Mouse (Mus musculus): ENCODE results near the gene Slc7a11. TPM values are rescaled to one million over a fixed set of nuclear protein-coding genes. Genes with fewer than 3 reads are reported as not detected.

Gene Slc7a11
- polyA plus RNA-seq, 1 experiment: 0.60 TPM

- Histone ChIP-seq H3K4me3 (ENCODE audit: insufficient read depth, low read length) (no peak overlapping the region), H3K4me1 (ENCODE audit: control insufficient read depth, insufficient read depth, low read length) (no peaks in the 10 kb centered on the region; the same call in 1 of the 2 replicates), H3K27ac (ENCODE audit: insufficient read depth, low read depth, low read length) (no peak overlapping the region)
- TF ChIP-seq POLR2A (IDR thresholded peaks at IDR 0.05; ENCODE audit: borderline replicate concordance, low read depth, low read length): no peak
These were observed 119.5 kb downstream of the Slc7a11 start for GRCm38 (mm10) chr3:50323881-50324280.

DNA sequence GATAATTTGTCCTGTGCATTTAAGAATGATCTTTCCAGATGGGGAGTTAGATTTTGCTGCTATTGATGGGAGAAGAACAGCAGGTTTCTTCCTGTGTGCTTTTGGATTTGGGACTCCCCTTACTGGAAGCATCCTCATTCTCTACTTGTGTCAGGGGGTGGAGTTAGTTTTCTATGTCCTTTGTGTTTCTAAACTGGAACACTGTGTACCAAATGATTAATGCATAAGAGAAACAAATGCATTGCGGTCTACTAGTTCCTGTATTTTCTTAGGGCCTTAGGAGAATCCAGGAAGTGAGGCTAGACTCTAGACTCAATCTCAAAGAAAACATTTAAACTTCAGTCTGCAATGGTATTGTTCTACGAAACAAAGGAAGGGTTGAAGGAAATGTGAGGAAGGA is 122.6 kb downstream of the Slc7a11 start:
- no peak overlapping the region for H3K4me3 ChIP-seq (ENCODE audit: insufficient read depth, low read length)
- H3K27ac ChIP-seq (ENCODE audit: insufficient read depth, low read depth, low read length): peak overlapping the region; percentile 54
- TF ChIP-seq POLR2A (IDR thresholded peaks at IDR 0.05; ENCODE audit: borderline replicate concordance, low read depth, low read length) (no peak), CTCF (IDR thresholded peaks at IDR 0.05; ENCODE audit: low read depth, low read length) (no peak)
- H3K4me1 ChIP-seq (ENCODE audit: control insufficient read depth, insufficient read depth, low read length): peaks cover 2% of the 10 kb centered on the region; the same call in 1 of the 2 replicates

GRCm38 (mm10) chr3:50318074-50318473 is 125.3 kb downstream of the Slc7a11 start:
- no peak for TF ChIP-seq CTCF (IDR thresholded peaks at IDR 0.05; ENCODE audit: low read depth, low read length)
- TF ChIP-seq POLR2A (IDR thresholded peaks at IDR 0.05; ENCODE audit: borderline replicate concordance, low read depth, low read length): no peak
- H3K4me1 ChIP-seq (ENCODE audit: control insufficient read depth, insufficient read depth, low read length): peaks cover 2% of the 10 kb centered on the region; the same call in 1 of the 2 replicates
- no peak overlapping the region for H3K4me3 ChIP-seq (ENCODE audit: insufficient read depth, low read length)
- no peak overlapping the region for H3K27ac ChIP-seq (ENCODE audit: insufficient read depth, low read depth, low read length)

DNA sequence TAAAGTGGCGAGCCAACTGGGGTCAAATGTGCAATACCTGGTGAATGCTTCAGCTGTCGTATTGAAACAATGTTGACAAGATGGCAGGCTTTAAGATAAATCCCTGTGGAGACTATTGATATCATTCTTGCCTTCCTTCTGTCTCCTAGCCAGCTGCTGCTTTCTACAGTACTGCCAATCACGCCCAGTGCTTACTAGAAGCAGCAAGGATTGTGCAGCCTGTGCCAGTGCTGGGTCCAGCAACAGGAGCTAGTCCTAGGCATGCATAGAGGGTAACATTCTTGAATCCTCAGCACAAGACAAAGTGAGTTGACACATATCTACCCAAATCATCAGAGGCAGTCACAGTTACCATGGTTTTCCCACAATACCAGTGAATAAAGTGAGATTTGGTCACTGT is 129.6 kb downstream of the Slc7a11 start:
- H3K27ac ChIP-seq (ENCODE audit: insufficient read depth, low read depth, low read length): no peak overlapping the region
- 0 out of 2 replicates have a peak, but pooled peaks cover 2% of the 10 kb centered on the region for H3K4me1 ChIP-seq (ENCODE audit: control insufficient read depth, insufficient read depth, low read length)
- TF ChIP-seq POLR2A (IDR thresholded peaks at IDR 0.05; ENCODE audit: borderline replicate concordance, low read depth, low read length): no peak
- no peak for TF ChIP-seq CTCF (IDR thresholded peaks at IDR 0.05; ENCODE audit: low read depth, low read length)
- no peak overlapping the region for H3K4me3 ChIP-seq (ENCODE audit: insufficient read depth, low read length)

DNA sequence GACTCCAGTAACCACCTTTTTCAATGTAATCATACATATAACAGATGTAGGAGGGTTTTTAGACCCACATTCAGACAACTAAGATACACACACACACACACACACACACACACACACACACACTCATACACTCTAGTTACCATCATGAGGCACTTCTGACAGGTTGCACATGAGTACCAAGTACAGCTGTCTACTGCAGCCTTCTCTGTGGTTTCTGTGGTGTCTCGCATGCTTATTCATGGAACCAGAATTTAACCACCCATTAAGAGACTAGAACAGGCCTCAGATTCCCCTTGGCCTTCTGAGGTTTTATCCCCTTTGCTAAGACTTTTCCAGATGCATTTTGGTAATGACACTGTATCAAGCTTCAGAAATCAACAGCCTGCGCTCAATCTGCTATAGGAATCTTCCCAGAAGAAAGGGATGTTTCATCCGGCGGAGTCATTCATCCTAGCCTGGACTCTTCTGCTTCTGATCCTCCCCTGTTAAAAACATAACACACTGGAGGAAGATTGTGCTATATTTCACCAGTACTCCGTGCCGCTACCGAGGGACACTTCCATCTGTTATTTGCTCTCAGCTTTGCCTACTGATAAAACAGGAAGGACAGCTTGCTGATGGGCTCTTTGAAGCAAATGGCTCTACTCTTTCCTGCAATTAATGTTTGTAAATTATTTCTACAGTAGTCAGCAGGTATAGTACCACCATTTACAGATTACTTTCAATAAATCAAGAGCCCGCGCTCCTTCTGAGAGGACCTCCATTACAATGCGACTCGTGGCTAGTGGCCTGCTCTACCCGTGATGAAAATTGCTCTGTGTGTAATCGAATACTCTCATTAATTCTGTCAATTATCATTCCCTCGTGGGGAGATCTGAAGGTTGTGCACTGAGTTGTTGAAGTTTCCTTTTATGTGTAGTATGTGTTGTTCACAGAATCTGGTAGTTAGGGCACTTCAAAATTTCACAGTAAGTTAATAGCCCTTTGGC is 135.8 kb downstream of the Slc7a11 start:
- no peak overlapping the region for H3K4me3 ChIP-seq (ENCODE audit: insufficient read depth, low read length)
- TF ChIP-seq POLR2A (IDR thresholded peaks at IDR 0.05; ENCODE audit: borderline replicate concordance, low read depth, low read length) (no peak), CTCF (IDR thresholded peaks at IDR 0.05; ENCODE audit: low read depth, low read length) (no peak)
- no peak overlapping the region for H3K27ac ChIP-seq (ENCODE audit: insufficient read depth, low read depth, low read length)
- H3K4me1 ChIP-seq (ENCODE audit: control insufficient read depth, insufficient read depth, low read length): no peaks in the 10 kb centered on the region

DNA sequence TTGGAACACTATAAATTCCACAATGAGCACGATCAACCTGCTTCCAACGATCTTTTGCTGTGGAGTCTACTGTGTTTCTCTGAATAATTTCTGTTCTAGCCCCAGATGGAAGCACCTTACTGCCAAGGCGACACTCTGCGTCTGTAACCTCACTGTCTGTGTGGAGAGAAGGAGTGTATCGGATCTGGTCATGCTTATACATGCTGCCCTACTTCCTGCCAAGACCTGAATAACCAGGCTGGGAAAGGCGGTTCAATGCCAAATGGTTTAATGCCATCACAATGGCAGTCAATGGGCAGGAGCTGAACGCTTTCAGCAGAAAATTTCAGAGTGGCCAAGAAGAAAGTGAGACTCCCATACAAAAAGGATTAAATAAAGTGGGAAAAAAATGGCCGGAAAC is 137.1 kb downstream of the Slc7a11 start:
- Histone ChIP-seq H3K4me1 (ENCODE audit: control insufficient read depth, insufficient read depth, low read length) (no peaks in the 10 kb centered on the region), H3K4me3 (ENCODE audit: insufficient read depth, low read length) (no peak overlapping the region), H3K27ac (ENCODE audit: insufficient read depth, low read depth, low read length) (no peak overlapping the region)
- TF ChIP-seq CTCF (IDR thresholded peaks at IDR 0.05; ENCODE audit: low read depth, low read length): no peak
- TF ChIP-seq POLR2A (IDR thresholded peaks at IDR 0.05; ENCODE audit: borderline replicate concordance, low read depth, low read length): no peak

DNA sequence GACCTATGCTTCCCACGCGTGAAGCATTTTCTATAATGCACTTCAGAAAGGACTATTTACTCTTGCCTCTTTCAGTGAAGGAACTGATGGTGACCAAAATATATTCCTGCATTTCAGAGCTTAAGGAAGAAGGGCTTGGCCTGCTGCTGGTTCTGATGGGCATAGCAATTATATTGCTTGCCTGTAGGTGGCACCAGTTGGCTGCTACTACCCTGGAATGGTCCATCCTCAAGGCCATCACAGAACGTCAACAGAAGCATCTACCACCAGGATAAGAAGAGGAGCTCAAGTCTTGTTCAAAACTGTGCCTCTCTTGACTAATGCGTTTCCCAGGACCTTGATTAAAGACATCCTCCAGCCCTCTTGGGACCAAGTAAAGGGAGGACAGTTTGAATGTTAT is 139.3 kb downstream of the Slc7a11 start:
- TF ChIP-seq POLR2A (IDR thresholded peaks at IDR 0.05; ENCODE audit: borderline replicate concordance, low read depth, low read length) (no peak), CTCF (IDR thresholded peaks at IDR 0.05; ENCODE audit: low read depth, low read length) (peak; percentile 52)
- Histone ChIP-seq H3K27ac (ENCODE audit: insufficient read depth, low read depth, low read length) (no peak overlapping the region), H3K4me1 (ENCODE audit: control insufficient read depth, insufficient read depth, low read length) (no peaks in the 10 kb centered on the region), H3K4me3 (ENCODE audit: insufficient read depth, low read length) (no peak overlapping the region)

DNA sequence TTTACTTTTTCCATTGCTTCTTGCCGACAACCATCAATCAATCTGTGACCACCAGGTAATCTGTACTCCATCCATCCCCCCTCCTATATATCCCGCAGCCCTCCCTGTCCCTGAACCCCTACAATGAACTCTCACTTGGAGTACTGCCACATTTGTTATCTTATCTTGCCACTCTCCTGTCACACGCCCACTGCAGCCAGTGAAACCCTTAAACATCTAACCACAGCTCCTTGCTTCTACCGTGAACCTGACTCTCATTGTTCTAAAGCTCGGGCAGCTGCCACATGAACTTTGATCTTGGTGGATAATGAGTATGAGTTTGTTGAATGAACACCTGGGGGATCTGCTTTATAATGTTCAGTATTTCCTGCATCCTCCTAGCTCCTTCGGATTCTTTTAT is 140.8 kb downstream of the Slc7a11 start:
- H3K27ac ChIP-seq (ENCODE audit: insufficient read depth, low read depth, low read length): no peak overlapping the region
- TF ChIP-seq POLR2A (IDR thresholded peaks at IDR 0.05; ENCODE audit: borderline replicate concordance, low read depth, low read length): no peak
- TF ChIP-seq CTCF (IDR thresholded peaks at IDR 0.05; ENCODE audit: low read depth, low read length): no peak
- H3K4me3 ChIP-seq (ENCODE audit: insufficient read depth, low read length): no peak overlapping the region
- no peaks in the 10 kb centered on the region for H3K4me1 ChIP-seq (ENCODE audit: control insufficient read depth, insufficient read depth, low read length)

DNA sequence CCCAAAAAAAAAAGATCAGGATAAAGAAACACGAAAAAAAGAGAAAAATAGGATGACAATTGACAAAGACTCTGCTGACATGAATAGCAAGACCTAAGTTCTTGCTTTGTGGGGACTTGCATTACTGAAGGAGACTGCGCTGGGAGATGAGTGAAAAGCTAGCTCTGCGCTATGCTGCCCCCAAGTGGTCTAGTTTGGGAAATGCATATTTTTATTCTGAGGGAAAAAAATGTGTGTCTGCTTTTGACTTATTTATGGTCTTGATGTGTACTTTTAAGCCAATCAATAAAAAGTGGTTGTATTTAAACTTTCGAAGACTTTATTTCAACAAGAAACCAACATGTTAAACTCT is 142.5 kb downstream of the Slc7a11 start:
- Histone ChIP-seq H3K4me3 (ENCODE audit: insufficient read depth, low read length) (no peak overlapping the region), H3K4me1 (ENCODE audit: control insufficient read depth, insufficient read depth, low read length) (no peaks in the 10 kb centered on the region), H3K27ac (ENCODE audit: insufficient read depth, low read depth, low read length) (no peak overlapping the region)
- TF ChIP-seq POLR2A (IDR thresholded peaks at IDR 0.05; ENCODE audit: borderline replicate concordance, low read depth, low read length) (no peak), CTCF (IDR thresholded peaks at IDR 0.05; ENCODE audit: low read depth, low read length) (0 out of 2 replicates have a peak, but pooled peaks have one; percentile 28)

Data from bone marrow macrophage, adult 2 months (primary cell).